Mouse (Mus musculus) lung, postnatal 14 days (tissue): Measurements from ENCODE around the gene Derl3.
"Not testable (repeated sequence)": the region's sequence is repeated elsewhere in the genome, so short reads cannot be mapped to it uniquely, and the experiment has no call there.

Experiments used
- DNase-seq: peaks from one replicate; pipeline ENCODE4 v3.0.0; 2021

Gene Derl3

DNA sequence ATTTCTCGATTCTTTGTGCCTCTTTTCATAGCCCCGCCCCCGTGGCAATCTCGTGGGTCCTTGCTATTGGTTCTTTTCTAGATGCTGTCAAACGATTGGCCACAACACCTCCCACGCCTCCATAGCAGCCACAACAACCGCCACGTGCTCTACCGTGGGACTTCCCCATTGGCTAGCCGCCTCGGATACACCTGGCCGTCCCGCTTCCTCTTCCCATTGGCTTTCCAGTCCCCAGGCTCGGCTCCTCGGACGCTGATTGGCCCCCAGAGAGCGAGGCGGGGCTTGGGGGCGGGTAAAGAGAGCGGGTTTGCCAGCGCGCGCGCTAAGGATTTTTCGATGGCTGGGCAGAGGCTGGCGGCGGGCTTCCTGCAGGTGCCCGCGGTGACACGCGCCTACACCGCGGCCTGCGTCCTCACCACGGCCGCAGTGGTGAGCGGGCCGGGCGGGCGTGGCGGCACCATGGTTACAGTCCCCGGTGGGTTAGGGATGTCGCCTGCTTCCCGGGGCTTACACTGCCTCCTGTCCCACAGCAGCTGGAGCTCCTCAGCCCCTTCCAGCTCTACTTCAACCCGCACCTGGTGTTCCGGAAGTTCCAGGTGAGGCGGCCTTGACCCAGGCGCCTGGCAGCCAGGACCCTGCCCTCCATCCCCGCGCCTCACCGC is at the start of gene Derl3:
Gene Derl3 (plus strand): TSS at position 325 of the 662 bp plus-strand sequence.
- peak; percentile 89 for DNase-seq

GRCm38 (mm10) chr10:75843898-75844297 is 49.3 kb upstream of the Derl3 start:
- not testable (repeated sequence) for DNase-seq

DNA sequence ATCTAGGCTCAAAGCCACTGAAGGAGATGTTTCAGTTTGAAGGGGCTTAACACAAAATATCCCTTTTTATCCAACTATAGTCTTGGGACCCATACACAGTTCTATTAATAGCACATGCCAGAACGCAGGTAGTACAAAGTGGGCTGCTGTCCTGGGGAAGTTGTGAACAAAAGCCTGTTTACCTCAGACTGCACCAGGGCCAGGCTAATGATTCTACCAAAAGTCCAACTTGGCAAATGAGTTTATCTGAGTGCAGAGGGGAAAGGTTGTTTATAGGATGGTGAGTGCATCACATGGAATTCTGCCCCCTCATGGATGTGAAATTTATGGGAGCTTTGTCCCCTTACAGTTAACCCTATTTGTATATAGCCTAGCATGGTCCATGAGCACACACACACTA is 48.4 kb upstream of the Derl3 start:
- DNase-seq, result no peak

DNA sequence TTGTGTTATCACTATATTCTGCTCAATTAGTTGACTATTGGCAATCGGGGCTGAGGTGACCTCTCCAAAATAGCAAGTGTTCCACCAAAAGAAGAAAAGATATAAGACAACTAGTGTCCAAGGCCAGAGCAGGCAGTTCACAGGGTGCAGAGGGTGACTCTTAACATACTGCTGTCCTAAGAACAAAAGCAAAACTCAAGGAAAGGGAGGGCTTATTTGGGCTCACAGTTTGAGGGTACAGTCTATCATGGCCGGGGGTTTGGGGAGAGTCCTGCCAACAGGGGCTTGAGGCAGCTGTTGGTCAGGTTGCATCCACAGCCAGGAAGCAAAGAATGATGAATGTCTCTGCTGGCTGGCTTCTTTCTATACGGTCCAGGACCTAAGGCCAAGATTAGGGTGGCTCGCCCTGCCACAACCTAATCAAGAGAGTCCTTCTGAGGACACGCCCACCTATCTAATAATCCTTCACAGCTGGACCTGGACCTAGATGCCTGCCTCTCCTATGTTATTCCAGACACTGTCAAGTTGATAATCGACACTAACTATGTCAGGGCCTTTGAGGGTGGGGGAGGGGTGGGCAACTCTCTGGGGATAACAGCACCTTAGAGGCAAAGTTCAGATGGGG is 47.8 kb upstream of the Derl3 start:
- no peak for DNase-seq

GRCm38 (mm10) chr10:75848382-75848781 is 44.8 kb upstream of the Derl3 start:
- no peak for DNase-seq

DNA sequence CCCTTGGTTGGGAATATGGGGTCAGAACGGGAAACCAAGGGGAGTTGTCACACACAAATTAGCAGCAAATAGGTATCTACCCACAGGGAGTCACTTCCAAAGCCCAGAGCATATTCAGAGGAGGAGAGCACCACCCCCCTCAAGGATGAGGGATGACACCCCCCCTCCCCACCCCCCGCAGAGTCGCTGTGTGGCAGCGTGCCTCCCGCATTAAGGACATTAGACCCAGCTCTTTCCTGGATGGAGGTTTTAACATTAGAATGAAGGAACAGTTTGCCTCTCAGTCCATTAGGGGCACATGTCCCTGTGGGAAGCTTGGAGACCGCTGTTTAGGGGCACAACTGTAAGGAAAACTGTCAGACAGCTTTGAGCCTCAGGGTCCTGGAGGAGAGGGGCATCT is 42.1 kb upstream of the Derl3 start:
- DNase-seq, result no peak

DNA sequence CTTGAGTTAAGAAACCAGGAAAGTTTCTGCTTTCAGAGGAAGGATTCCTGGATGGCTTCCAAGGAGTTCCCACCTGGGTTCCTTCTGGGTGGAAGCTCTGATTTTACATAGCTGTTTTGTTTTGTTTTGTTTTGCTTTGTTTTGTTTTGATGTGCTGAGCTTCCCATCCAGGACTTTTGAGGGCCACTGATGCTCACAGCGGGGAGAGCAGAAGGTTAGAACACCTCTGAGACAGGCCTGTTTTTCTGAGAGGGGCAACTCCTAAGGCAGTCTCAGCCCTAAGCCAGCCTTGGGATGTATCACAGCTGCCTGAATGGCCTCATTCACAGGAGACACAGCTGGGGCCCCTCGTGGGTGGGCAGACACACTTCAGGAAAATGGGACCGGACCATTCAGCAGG is 41.5 kb upstream of the Derl3 start:
- DNase-seq, result no peak

DNA sequence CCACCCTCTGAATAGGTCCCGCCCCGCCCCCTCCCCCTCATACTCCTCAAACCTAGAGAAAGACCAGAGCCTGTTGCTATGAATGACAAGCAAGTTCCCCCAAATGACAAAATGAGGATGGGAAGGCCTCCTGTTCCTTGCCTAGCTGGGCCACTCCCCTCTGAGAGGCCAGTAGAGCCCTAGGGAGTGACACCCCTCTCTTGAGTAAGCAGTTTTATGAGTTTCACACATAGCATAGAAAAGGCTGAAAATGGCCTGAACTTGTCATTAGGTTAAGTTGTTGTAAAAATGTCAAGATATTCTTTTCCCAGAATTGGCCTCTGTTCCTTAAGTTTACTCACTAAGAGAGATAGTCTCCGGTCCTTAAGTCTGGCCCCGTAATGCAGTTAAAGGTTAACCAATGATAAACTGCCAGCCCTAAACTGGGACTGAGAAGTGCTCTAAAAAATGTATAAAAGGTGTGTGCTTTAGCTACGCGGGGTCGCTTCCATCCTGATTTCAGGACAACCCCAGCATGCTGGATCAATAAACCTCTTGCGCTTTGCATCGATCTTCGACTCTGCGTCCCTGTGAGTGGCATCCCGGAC is 40.6 kb upstream of the Derl3 start:
- no peak for DNase-seq

DNA sequence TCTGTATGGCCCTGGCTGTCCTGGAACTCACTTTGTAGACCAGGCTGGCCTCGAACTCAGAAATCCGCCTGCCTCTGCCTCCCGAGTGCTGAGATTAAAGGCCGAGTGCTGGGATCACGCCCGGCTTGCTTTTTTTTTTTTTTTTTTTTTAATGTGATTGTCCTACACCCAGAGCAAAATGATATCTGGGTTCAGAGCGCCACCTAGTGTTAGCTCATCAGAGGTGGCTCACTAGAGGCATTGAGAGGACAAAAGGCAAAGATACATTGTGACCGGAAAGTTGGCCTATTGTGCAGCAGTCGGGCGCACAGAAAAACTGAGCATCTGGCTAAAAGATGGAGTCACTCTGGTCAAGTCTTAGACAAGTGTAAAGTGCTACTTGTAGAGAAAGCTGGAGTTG is 39.8 kb upstream of the Derl3 start:
- peak; percentile 93 for DNase-seq

DNA sequence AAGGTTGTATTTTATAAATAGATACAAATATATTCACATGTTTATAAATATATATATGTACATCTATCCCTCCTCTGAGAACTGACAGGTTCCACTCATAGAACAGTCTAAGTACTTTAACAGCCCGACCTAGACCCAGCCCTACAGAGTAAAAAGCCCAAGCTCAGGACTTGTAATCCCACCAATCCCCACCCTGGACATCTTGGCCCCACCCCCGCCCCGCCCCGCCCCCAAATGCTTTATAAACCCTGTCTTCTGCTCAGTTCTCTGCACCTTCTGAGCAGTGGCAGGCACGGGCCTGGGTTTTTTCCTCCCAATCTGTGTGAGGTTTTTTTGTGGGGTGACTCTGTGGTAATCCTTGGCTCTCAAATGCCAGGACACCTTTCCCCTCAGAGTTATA is 39.1 kb upstream of the Derl3 start:
- no peak for DNase-seq

- no peak for DNase-seq
These were observed 38.4 kb upstream of the Derl3 start for GRCm38 (mm10) chr10:75854791-75855190.

DNA sequence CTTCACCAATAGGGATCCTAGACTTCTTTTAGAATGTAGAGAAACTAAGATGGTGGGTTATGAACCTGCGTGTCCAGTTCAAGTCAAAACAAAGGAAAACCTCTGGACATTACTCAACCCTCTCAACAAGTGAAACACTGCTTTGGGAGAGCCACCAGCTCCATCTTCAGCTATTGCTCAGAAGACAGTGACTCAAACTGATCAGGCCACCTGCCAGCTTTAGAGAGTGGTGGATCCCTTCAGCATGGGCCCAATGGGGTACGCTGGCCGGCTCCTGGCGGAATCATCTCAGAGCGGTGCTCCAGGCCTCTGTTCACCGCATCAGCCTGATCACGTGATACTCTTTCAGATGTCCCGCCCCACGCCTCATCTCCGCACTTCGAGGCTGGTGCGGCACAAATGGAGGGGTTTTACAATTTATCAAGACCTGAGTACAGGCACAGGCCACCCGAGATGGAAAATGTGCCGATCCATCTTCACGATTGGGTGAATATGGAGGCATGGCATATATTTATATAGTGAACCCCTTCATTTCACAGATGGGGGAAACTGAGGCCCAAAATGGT is 37.7 kb upstream of the Derl3 start:
- DNase-seq, result no peak

GRCm38 (mm10) chr10:75856155-75856907 is 36.9 kb upstream of the Derl3 start:
- DNase-seq, result no peak

GRCm38 (mm10) chr10:75856976-75857375 is 36.2 kb upstream of the Derl3 start:
- no peak for DNase-seq

- no peak for DNase-seq
These were observed 35.6 kb upstream of the Derl3 start for GRCm38 (mm10) chr10:75857598-75857997.

DNA sequence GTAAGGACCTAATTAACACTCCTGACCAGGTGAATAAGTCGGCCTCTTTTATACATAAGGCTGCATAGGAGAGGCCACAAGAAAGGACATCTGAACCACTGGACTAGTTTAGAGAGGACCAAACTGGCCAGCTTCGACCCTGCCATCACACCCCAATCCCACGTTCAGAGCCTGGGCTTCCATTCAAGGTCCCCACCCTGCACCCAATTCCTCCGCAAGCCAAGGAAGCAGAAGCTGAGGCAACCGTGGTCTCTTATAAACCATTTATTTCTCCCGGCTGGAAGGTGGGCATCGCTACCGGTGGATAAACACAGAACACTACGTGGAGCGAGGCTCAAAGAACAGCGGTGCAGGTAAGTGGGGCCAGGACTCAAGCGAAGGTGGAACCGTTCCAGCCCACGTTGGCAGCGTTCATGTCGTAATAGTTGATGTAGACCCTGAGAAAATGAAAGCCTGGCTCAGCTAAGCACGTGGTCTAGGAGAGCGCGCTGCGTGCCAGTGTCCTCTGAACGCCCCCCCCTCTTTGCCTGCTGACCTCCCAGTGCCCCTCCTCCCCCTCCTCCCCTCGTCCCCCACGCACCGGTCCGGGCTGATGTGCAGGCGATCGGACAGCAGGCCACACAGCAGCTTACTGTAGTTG is 34.0 kb upstream of the Derl3 start:
- DNase-seq, result no peak

GRCm38 (mm10) chr10:75859786-75860470 is 33.3 kb upstream of the Derl3 start, which contains the start of gene Mif:
Gene Mif, minus strand, starts transcription at chr10:75860240.
- peak; percentile 90 for DNase-seq

DNA sequence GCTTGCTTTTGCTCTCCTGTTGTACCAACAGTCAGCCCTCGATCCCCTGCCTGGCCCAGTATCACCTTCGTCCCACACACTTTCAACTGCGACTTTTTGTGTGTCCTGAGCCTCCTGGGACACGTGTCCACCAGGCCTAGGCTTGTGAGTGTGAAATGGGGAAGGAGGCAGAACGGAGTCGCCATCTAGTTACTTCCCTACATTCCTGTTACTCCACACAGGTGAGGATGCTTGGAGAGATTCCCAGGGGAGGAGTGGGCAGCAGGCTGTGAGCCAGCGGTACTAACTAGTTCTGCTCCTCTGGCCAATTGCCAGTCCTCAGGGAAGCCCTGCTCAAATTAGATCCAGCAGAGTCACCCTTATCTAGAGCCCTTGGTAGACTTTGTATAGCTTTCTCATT is 32.5 kb upstream of the Derl3 start:
- DNase-seq, result no peak

DNA sequence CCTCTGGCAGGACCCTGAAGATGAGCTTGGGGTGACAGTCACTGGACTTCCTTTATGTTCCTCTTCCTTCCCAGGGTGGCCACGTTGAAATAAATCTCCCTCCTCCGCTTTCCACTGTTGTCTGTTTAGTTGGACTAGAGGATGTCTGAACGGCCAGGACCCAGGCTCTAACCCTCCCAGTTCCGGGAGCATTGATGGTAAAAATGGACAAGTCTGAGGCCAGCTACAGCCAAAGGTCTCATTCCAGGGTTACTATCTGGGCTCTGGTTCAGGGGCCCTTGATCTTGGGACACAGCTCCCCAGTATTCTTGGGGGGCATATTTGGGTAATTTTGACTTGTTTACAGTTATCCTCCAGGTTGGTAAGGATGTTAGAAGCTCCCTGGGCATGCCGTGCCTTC is 31.6 kb upstream of the Derl3 start:
- DNase-seq, result no peak

GRCm38 (mm10) chr10:75872025-75872914 is 20.9 kb upstream of the Derl3 start:
- DNase-seq, result no peak

- DNase-seq, result peak; percentile 75
These were observed 20.2 kb upstream of the Derl3 start for GRCm38 (mm10) chr10:75872915-75873542.
